Mouse (Mus musculus) thymus, postnatal 36 days (tissue): ENCODE measurements around the gene Cd68.
"Not testable (repeated sequence)": the region's sequence is repeated elsewhere in the genome, so short reads cannot be mapped to it uniquely, and the experiment has no call there.

Experiments used
- DNase-seq, 2 experiments: peaks; one replicate each; pipeline ENCODE4 v3.0.0; 2022; ENCODE audit warnings: mixed read lengths in 2 of 2

The Cd68 gene

DNA sequence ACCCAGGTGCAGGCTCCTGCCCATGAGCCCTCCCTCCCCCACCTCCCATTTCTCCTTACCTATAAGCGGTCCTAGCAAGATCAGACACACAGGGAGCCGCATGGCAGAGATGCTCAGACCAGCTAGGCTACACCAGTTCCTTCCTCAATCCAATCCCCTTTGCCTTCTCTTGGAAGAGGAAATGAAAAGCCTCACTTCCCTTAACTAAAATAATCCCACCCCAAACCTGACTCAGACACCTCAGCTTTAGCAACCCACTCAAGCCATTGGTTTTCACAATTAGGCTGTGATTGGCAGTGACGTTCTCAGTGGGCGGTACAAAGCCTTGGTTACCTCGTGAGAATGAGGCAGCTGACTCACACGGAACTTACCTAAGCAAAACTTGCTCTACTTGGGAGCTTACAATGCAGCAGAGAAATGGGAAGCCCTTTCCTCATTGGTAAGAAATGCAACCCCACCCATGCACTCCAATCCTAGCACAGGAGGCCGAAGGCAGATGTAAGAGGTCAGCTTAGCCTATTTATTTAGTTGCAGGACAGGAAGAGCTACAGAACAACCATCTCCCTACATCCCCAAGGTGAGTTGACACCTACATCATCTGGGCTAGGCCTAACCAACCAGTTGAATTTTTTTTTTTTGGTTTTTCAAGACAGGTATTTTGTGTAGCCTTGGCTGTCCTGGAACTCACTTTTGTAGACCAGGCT lies at the start of gene Cd68:
Cd68 (minus strand) TSS at position 193 of the 704 bp plus-strand sequence.
- peak in 1 of 2 experiments; percentile 30 for DNase-seq

GRCm38 (mm10) chr11:69715482-69715881 lies 49.5 kb upstream of the Cd68 start:
- DNase-seq = no peak

- DNase-seq = no peak
Measured at GRCm38 (mm10) chr11:69714636-69715329, 48.8 kb upstream of the Cd68 start.

DNA sequence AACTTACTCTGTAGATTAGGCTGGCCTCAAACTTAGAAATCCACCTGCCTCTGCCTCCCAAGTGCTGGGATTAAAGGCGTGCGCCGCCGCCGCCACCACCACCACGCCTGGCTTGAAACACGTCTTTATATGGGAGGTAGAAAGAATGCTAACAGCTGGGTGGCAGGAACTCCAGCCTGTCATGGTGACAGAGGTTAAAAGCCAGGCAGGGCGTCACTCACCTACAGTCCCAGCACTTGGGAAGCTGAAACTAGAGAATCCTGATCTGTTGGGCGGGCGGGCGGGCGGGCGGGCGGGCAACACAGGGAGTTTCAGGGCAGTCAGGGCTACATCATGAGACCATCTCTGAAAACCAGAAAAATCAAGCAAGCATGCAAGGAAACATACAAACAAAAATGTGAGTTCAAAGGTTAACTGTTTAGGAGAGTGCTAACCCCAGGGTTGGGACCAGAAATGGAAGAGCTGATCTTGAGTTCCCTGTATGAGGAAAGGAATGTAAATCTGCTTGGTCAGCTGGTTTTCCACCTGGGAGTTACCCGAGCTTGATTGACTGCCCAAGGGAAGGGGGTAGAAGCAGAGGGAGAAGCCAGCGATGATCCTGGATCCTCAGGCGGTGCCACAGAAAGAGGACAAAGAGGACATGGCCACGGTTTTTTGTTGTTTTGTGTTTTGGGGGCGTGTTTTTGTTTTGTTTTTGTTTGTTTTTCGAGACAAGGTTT lies 47.2 kb upstream of the Cd68 start:
- no peak for DNase-seq

GRCm38 (mm10) chr11:69711082-69711481 lies 45.1 kb upstream of the Cd68 start:
- no peak for DNase-seq

DNA sequence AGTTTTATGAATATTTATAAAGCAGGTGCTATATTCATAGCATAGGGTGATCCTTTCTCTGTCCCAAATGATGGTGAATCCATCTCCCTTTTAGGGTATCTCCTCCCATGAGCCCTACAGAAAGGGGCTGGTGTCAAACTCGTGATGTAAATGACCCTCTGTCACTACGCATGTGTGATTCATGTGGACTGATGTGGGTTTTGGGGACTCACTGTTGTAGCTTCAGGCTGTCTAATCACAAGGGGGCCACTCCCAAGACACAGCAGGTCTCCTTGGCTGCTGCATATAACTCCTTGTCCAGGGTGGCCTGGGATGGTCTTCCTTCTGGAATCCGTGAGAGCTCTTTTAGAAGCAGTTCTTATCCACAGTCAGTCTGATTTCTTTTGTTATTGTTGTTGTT lies 44.5 kb upstream of the Cd68 start:
- DNase-seq = no peak

GRCm38 (mm10) chr11:69709554-69710446 lies 43.8 kb upstream of the Cd68 start:
- DNase-seq = no peak

- DNase-seq = no peak
Measured at GRCm38 (mm10) chr11:69708614-69709265, 42.8 kb upstream of the Cd68 start.

DNA sequence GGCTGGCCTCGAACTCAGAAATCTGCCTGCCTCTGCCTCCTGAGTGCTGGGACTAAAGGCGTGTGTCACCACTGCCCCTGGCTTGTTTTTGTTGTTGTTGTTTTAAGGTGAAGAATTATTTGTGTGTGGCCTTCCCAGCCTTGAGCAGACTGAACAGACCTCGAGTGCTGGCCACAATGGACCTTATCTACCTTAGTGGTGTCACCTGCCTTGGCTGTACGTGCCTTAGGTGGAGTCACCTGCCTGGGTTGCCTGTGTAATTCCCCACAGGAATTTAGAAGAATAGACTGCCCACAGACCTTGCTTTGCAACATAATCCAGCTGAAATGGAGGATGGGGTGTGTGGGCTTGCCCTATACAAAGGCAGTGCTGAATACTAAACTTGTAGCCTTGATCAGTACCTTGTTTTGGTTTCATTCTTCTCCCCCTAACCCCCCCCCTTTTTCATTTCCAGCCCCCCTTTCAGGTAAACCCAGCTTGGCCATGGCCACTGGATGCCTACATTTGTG lies 42.0 kb upstream of the Cd68 start:
- DNase-seq = no peak

- no peak for DNase-seq
Measured at GRCm38 (mm10) chr11:69707480-69707847, 41.5 kb upstream of the Cd68 start.

DNA sequence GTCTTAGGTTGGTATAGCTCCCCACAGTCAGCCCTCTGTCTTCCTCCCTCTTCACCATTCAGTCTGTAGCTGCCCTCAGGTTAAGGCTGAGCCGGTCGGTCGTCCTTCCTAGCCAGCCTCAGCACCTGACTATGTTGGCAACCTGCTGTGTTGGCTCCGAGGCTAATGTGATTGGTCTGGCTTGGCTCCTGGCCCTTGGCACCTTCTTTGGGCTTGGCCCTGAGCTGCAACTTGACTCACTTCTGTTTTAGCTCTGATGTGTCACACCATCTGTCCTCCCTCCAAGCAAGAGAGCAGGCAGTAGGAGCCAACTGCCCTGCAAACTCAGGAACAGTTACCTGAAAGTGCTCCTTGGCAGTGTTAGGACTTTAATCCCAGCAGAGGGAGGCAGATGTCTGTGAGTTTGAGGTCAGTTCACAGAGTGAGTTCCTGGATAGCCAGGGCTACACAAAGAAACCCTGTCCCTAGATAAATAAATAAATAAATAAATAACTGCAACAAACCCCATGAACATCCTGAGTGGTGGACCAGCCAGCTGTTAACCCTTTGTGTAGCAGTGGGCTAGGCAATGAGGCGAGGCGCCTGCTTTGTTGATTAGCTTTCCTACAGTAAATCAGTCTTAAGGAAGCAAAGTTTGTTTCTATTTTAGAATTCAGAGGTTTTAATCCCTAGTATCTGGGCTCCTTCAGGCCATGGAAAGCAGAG lies 41.0 kb upstream of the Cd68 start:
- DNase-seq = no peak

DNA sequence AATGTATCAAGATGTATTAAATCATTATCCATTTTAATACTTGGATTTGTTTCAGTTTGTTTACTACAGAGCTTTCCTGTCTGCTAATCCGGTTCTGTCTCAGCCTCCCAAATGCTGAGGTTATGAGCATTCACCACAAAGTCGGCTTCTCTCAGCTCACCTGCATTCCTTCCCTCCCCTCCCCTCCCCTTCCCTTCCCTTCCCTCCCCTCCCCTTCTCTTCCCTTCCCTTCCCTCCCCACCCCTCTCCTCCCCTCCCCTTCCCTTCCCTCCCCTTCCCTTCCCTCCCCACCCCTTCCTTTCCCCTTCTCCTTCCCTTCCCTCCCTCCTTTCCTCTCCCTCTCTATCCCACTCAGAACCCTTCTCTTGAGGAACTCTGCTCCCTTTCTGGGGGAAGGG lies 38.7 kb upstream of the Cd68 start:
- DNase-seq = no peak

DNA sequence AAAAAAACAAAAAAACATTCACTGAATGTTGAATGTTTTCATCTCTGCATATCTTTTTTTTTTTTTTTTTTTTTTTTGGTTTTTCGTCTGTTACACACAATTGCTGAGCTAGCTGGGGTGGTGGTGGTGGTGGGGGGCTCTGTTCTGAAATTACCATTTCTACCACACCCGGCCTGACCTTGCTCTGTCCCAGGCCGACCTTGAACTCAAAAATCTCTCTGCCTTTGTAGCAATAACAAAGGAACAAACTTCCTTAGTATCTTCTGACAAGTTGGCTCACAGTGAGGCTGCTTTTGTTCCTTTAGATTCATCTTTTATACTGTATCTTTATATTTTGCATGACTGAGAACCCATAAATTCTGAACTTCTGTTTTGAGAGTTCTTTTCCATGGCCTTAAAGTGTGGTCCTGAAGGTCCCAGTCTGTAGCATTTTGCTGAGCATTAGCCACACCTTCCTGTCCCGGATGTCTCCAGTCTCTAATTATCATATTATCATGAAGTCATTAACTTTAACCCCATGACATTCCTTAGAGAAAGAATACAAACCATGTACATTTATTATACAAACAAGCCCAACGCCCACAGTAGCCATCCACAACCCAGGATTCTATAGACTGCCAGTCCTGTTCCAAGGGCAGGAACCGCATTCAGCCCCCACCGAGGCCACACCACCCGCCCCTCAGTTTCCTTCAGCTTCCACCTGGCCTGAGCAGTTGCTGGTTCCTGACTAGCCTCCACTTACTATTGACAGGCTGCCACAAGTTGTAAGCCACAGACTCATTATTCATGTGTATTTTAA lies 38.1 kb upstream of the Cd68 start:
- no peak for DNase-seq

DNA sequence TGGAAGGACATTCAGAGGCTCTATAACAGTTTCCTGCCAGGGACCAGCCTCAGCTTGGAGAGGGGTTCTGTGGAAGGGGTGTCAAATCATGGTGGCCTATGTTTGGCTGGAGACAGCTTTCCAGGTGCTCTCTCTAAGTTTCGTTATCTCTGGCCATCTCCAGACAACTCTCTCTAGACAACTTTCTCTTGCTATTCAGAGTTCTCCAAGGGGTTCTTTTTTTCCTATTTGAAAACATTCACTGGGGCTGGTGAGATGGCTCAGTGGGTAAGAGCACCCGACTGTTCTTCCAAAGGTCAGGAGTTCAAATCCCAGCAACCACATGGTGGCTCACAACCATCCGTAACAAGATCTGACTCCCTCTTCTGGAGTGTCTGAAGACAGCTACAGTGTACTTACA lies 37.4 kb upstream of the Cd68 start:
- DNase-seq = not testable (repeated sequence)

GRCm38 (mm10) chr11:69702886-69703285 lies 36.9 kb upstream of the Cd68 start:
- DNase-seq = not testable (repeated sequence)

- DNase-seq = no peak
Measured at GRCm38 (mm10) chr11:69699595-69699994, 33.6 kb upstream of the Cd68 start.

DNA sequence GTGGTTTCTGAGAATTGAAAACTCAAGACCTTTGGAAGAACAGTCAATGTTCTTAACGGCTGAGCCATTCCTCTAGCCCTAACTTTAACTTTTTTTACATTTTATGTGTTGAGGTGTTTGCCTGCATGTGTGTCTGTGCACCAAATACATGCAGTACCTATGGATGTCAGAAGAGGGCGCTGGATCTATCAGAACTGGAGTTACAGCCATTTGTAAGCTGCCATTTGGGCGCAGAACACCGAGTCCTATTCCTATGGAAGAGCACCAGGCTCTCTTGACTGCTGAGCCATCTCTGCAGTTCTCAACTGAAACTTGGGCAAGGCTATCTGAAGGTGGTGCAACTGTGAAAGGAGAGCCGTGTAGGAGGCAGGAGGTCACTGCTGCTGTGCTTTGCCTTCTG lies 32.6 kb upstream of the Cd68 start:
- no peak for DNase-seq

DNA sequence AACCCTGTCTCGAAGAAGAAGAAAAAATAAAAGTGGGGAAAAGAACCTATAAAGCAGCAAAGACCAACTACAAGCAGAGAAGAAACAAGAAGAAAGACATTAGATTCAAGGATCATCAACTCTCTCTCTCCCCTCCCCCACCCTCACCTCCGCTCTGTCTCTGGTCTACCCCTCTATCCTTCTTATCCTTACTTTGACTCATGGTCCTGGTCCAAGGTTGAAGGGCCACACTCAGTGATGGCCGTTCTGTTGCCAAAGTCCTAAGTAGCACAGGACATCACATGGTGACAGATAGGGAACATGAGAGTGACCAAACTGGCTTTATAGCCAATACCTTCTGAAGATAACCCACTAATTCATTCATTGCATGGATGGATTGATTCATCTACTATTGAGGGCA lies 31.4 kb upstream of the Cd68 start:
- no peak for DNase-seq

DNA sequence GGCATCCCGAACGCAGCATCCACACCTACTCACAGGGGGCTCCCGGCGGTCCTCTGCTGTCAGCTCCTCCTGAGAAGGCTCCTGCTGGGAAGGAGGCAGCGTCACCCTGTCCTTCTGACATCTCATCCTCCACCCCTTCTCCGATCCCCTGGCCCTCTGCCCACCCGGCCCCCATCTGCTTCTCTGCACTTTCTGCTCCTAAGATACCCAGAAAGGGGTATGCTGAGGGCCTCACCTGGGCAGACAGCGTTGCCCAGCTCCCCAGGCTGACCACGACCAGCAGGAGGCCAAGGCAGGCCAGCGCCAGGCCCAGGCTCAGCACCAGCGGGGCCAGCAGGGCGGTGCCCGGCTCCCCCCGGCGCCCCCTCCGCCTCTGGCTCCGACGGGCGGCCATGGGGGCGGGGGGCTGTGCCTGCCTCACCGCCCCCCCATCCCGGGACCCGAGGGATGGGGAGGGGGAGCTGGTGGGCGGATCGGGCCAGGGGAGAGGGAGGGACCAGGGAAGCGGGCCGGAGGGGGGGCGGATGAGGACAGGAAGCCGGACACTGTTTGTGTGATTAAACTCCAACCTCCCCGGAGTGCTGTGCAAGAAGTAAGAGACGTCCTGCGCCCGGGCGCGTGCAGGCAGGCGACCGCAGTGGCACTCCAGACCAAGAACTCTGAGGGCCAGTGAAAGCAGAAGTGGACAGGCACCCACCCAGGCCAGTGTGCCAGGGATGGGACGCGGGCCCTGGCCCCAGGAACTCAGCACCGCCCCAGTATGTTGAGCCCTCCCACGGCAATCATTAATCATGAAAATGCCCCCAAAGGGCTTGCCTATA lies 29.6 kb upstream of the Cd68 start, which contains the start of the genes Tnfsf12 and Tnfsfm13:
Tnfsf12 (minus strand) TSS at position 489 of the 821 bp plus-strand sequence.
Tnfsfm13 (minus strand) TSS at position 738 of the 821 bp plus-strand sequence.
- peak in 1 of 2 experiments; percentile 12 for DNase-seq

- DNase-seq = no peak
Measured at GRCm38 (mm10) chr11:69695046-69695360, 29.1 kb upstream of the Cd68 start.
